Mouse (Mus musculus) erythroblast, embryonic 14.5 days (primary cell): ENCODE data around the gene Myrf.

ENCODE experiments used
- GATA1 ChIP-seq: IDR thresholded peaks from 2 replicates; pipeline ENCODE4 v1.6.1; 2012; ENCODE audit warnings: low read length, inconsistent platforms, mixed read lengths
- TAL1 ChIP-seq: IDR thresholded peaks from 3 replicates; pipeline ENCODE4 v1.6.1; 2012; ENCODE audit warnings: low read length, inconsistent platforms, mixed read lengths

- no peak for TF ChIP-seq TAL1
- no peak for TF ChIP-seq GATA1
These were observed 45.9 kb upstream of the Myrf start for GRCm38 (mm10) chr19:10286458-10286872.
